Mouse (Mus musculus): Measurements from ENCODE around the gene Wdfy3. TPM values are rescaled to one million over a fixed set of nuclear protein-coding genes. Genes with fewer than 3 reads are reported as not detected.
A peak's percentile ranks its signal among the peaks of the same experiment; 100 is the strongest.

Gene Wdfy3
- total and polyA plus RNA-seq, 2 experiments from 2014 or later, result 18.2 to 89.2 TPM

GRCm38 (mm10) chr5:101899981-101900380 is 169.7 kb downstream of the Wdfy3 start:
- Histone ChIP-seq H3K9me3 (ENCODE audit: low read length) (no peaks in the 10 kb centered on the region), H3K27me3 (ENCODE audit: insufficient read depth, low read length) (no peaks in the 10 kb centered on the region), H3K36me3 (ENCODE audit: insufficient read depth, low read length) (peaks cover 70% of the 10 kb centered on the region), H3K4me1 (ENCODE audit: insufficient read depth, low read length) (no peaks in the 10 kb centered on the region), H3K4me3 (ENCODE audit: low read depth, low read length) (no peak overlapping the region), H3K9ac (replicated peaks; ENCODE audit: low read length, poor library complexity, severe bottlenecking) (no peak overlapping the region), H3K27ac (ENCODE audit: low read depth, low read length) (no peak overlapping the region), H3K4me2 (ENCODE audit: low read depth, low read length, poor library complexity, severe bottlenecking) (no peak overlapping the region)
- ATAC-seq (ENCODE audit: low FRiP score), result no peak
- TF ChIP-seq CTCF (IDR thresholded peaks at IDR 0.05), result no peak
- DNase-seq (ENCODE audit: low spot score), result no peak
- 96% methylated on average over 15 of the region's 15 CpGs for WGBS

- peak; percentile 21 for DNase-seq (ENCODE audit: low spot score)
- H3K4me2 ChIP-seq (ENCODE audit: low read depth, low read length, poor library complexity, severe bottlenecking), result no peak overlapping the region
- no peaks in the 10 kb centered on the region for H3K4me1 ChIP-seq (ENCODE audit: insufficient read depth, low read length)
- no peak overlapping the region for H3K4me3 ChIP-seq (ENCODE audit: low read depth, low read length)
- peaks cover 74% of the 10 kb centered on the region for H3K36me3 ChIP-seq (ENCODE audit: insufficient read depth, low read length)
- H3K9ac ChIP-seq (replicated peaks; ENCODE audit: low read length, poor library complexity, severe bottlenecking), result no peak overlapping the region
- no peak for ATAC-seq (ENCODE audit: low FRiP score)
- H3K27ac ChIP-seq (ENCODE audit: low read depth, low read length), result no peak overlapping the region
- no peak for TF ChIP-seq CTCF (IDR thresholded peaks at IDR 0.05)
- 95% methylated on average over 11 of the region's 11 CpGs for WGBS
- H3K27me3 ChIP-seq (ENCODE audit: insufficient read depth, low read length), result no peaks in the 10 kb centered on the region
- no peaks in the 10 kb centered on the region for H3K9me3 ChIP-seq (ENCODE audit: low read length)
Observed at GRCm38 (mm10) chr5:101896784-101897183, 172.9 kb downstream of the Wdfy3 start.

GRCm38 (mm10) chr5:101895717-101896645 is 173.7 kb downstream of the Wdfy3 start:
- H3K36me3 ChIP-seq (ENCODE audit: insufficient read depth, low read length), result peaks cover 70% of the 10 kb centered on the region
- no peak for ATAC-seq (ENCODE audit: low FRiP score)

GRCm38 (mm10) chr5:101895119-101895518 is 174.6 kb downstream of the Wdfy3 start:
- H3K36me3 ChIP-seq (ENCODE audit: insufficient read depth, low read length), result peaks cover 72% of the 10 kb centered on the region
- no peak for TF ChIP-seq CTCF (IDR thresholded peaks at IDR 0.05)
- no peaks in the 10 kb centered on the region for H3K4me1 ChIP-seq (ENCODE audit: insufficient read depth, low read length)
- H3K27ac ChIP-seq (ENCODE audit: low read depth, low read length), result no peak overlapping the region
- H3K9ac ChIP-seq (replicated peaks; ENCODE audit: low read length, poor library complexity, severe bottlenecking), result no peak overlapping the region
- DNase-seq (ENCODE audit: low spot score) (no peak), ATAC-seq (ENCODE audit: low FRiP score) (no peak)
- no peak overlapping the region for H3K4me2 ChIP-seq (ENCODE audit: low read depth, low read length, poor library complexity, severe bottlenecking)
- WGBS, result 88% methylated on average over 11 of the region's 11 CpGs
- H3K9me3 ChIP-seq (ENCODE audit: low read length), result no peaks in the 10 kb centered on the region
- no peaks in the 10 kb centered on the region for H3K27me3 ChIP-seq (ENCODE audit: insufficient read depth, low read length)
- H3K4me3 ChIP-seq (ENCODE audit: low read depth, low read length), result no peak overlapping the region

More at GRCm38 (mm10) chr5:101895717-101896645, 173.7 kb downstream of the Wdfy3 start:
- Histone ChIP-seq H3K4me3 (ENCODE audit: low read depth, low read length) (no peak overlapping the region), H3K27ac (ENCODE audit: low read depth, low read length) (no peak overlapping the region), H3K9me3 (ENCODE audit: low read length) (no peaks in the 10 kb centered on the region), H3K4me1 (ENCODE audit: insufficient read depth, low read length) (no peaks in the 10 kb centered on the region), H3K27me3 (ENCODE audit: insufficient read depth, low read length) (no peaks in the 10 kb centered on the region), H3K4me2 (ENCODE audit: low read depth, low read length, poor library complexity, severe bottlenecking) (no peak overlapping the region), H3K9ac (replicated peaks; ENCODE audit: low read length, poor library complexity, severe bottlenecking) (no peak overlapping the region)
- no peak for TF ChIP-seq CTCF (IDR thresholded peaks at IDR 0.05)
- DNase-seq (ENCODE audit: low spot score), result no peak
- WGBS, result 92% methylated on average over 18 of the region's 18 CpGs

GRCm38 (mm10) chr5:101893820-101894515 is 175.8 kb downstream of the Wdfy3 start:
- no peaks in the 10 kb centered on the region for H3K9me3 ChIP-seq (ENCODE audit: low read length)
- no peak overlapping the region for H3K27ac ChIP-seq (ENCODE audit: low read depth, low read length)
- no peak overlapping the region for H3K4me2 ChIP-seq (ENCODE audit: low read depth, low read length, poor library complexity, severe bottlenecking)
- no peak overlapping the region for H3K4me3 ChIP-seq (ENCODE audit: low read depth, low read length)
- ATAC-seq (ENCODE audit: low FRiP score), result no peak
- peak; percentile 79 for TF ChIP-seq CTCF (IDR thresholded peaks at IDR 0.05)
- no peak overlapping the region for H3K9ac ChIP-seq (replicated peaks; ENCODE audit: low read length, poor library complexity, severe bottlenecking)
- 74% methylated on average over 13 of the region's 13 CpGs for WGBS
- peak; percentile 44 for DNase-seq (ENCODE audit: low spot score)
- H3K27me3 ChIP-seq (ENCODE audit: insufficient read depth, low read length), result no peaks in the 10 kb centered on the region
- H3K4me1 ChIP-seq (ENCODE audit: insufficient read depth, low read length), result no peaks in the 10 kb centered on the region
- peaks cover 74% of the 10 kb centered on the region for H3K36me3 ChIP-seq (ENCODE audit: insufficient read depth, low read length)
